Mouse (Mus musculus) neutrophil, adult 65 days (primary cell): ENCODE data around the gene Ccr2. TPM values are rescaled to one million over a fixed set of nuclear protein-coding genes. Genes with fewer than 3 reads are reported as not detected.

ENCODE experiments used
- total RNA-seq: library from RNA; stranded (reverse); gene quantifications from 2 replicates; pipeline ENCODE4 v1.2.4, GENCODE M21; 2023

The Ccr2 gene
- total RNA-seq, result 104 and 107 TPM in 2 replicates

GRCm38 (mm10) chr9:124101723-124102122, at the start of gene Ccr2:
TSS of gene Ccr2 (plus strand) at chr9:124101950.

GRCm38 (mm10) chr9:124121387-124122184, 19.8 kb downstream of the Ccr2 start, which contains the start of gene Ccr5:
TSS of gene Ccr5 (plus strand) at chr9:124121543.

Other genes with a start within 250 kb of the Ccr2 start
- not detected in 2 replicates for gene Xcr1, start 239.9 kb upstream of the Ccr2 start, total RNA-seq
- 258 and 279 TPM in 2 replicates for gene Ccr1, start 133.3 kb upstream of the Ccr2 start, total RNA-seq
- not detected in 2 replicates for gene Ccr1l1, start 123.5 kb upstream of the Ccr2 start, total RNA-seq
- 0.27 TPM in 1 of 2 replicates, not detected in the other for gene Ccr3, start 80.0 kb upstream of the Ccr2 start, total RNA-seq
- gene Ccr5, start 19.6 kb downstream of the Ccr2 start, total RNA-seq, result 2.1 and 3.7 TPM in 2 replicates
- 4.5 and 6.0 TPM in 2 replicates for gene 2010315B03Rik, start 210.7 kb downstream of the Ccr2 start, total RNA-seq